Mouse (Mus musculus) thymus, adult 2 months (tissue): Measurements from ENCODE around the gene Vmn2r76. TPM values are rescaled to one million over a fixed set of nuclear protein-coding genes. Genes with fewer than 3 reads are reported as not detected.
"Not testable (repeated sequence)": the region's sequence is repeated elsewhere in the genome, so short reads cannot be mapped to it uniquely, and the experiment has no call there.

Source experiments
- DNase-seq: peaks from one replicate; pipeline ENCODE4 v3.0.0; 2021
- H3K27ac ChIP-seq: fragments of 200-500 bp; 2 replicates; pipeline ENCODE4 v1.5.1; 2012; ENCODE audit warnings: low read length, control low read depth; ENCODE audit not compliant: control insufficient read depth, insufficient read depth
- H3K27me3 ChIP-seq: fragments of 200-500 bp; 2 replicates; pipeline ENCODE4 v1.6.1; 2012; ENCODE audit warnings: mild to moderate bottlenecking, low read length, moderate library complexity, mixed read lengths; ENCODE audit not compliant: control insufficient read depth, insufficient read depth
- H3K36me3 ChIP-seq: fragments of 200-500 bp; 2 replicates; pipeline ENCODE4 v1.6.1; 2012; ENCODE audit warnings: mild to moderate bottlenecking, low read length, moderate library complexity; ENCODE audit not compliant: control insufficient read depth, insufficient read depth
- H3K4me1 ChIP-seq: fragments of 200-500 bp; replicated peaks from 2 replicates; pipeline ENCODE4 v1.6.1; 2012; ENCODE audit warnings: low read length; ENCODE audit not compliant: control insufficient read depth, insufficient read depth
- H3K4me3 ChIP-seq: fragments of 200-500 bp; 2 replicates; pipeline ENCODE4 v1.5.1; 2012; ENCODE audit warnings: mild to moderate bottlenecking, low read length, control low read depth, moderate library complexity; ENCODE audit not compliant: control insufficient read depth, insufficient read depth
- CTCF ChIP-seq: fragments of 200-500 bp; IDR thresholded peaks from 2 replicates; pipeline ENCODE4 v1.5.1; 2012; ENCODE audit warnings: mild to moderate bottlenecking, control low read depth, low read length, moderate library complexity, borderline replicate concordance; ENCODE audit not compliant: control insufficient read depth, poor library complexity, insufficient read depth; ENCODE audit errors: extremely low read depth
- POLR2A ChIP-seq: fragments of 200-500 bp; IDR thresholded peaks from 2 replicates; pipeline ENCODE4 v1.6.1; 2012; ENCODE audit warnings: mild to moderate bottlenecking, low read length, control low read depth, moderate library complexity; ENCODE audit not compliant: control insufficient read depth, poor library complexity, insufficient read depth; ENCODE audit errors: extremely low read depth
- WGBS: fragments of 180-500 bp; shearing (Covaris S2); methylation state at CpG from one replicate; pipeline ENCODE4 v1.1.7; 2018; 5-methylcytosine and 5-hydroxymethylcytosine counted together
- polyA plus RNA-seq: library from polyadenylated mRNA; depleted of rRNA; stranded (reverse); fragments of >200 nt; gene quantifications from 2 replicates; pipeline ENCODE4 v1.2.3, GENCODE M21; 2012; rRNA removed

The Vmn2r76 gene
- polyA plus RNA-seq = not detected in 2 replicates

DNA sequence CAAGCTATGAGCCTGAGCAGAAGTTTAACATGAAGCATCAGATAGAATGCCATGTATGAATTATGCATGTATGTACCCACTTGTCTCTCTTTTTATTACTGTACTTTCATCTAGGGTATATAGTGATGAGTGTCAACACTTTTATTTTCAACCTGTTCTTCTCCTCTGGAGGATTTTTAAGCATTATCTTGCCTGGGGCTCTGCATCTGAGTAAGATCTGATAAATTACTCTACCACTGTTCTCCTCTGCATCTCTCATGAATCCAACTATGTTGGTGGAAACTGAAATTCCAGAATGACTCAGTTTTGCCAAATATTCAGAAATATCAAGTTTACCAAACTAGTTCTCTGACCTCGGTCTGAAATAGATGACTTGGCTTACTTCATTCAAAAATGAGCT, at the start of gene Vmn2r76:
Gene Vmn2r76, minus strand, starts transcription at position 101 of the 400 bp plus-strand sequence.
- 77% methylated on average over 1 of the region's 1 CpGs for WGBS
- Histone ChIP-seq H3K36me3 (no peaks in the 10 kb centered on the region), H3K27ac (no peak within 1 kb of the TSS), H3K27me3 (no peaks in the 10 kb centered on the region), H3K4me3 (no peak within 1 kb of the TSS), H3K4me1 (no peaks in the 10 kb centered on the region)
- no peak for DNase-seq
- TF ChIP-seq CTCF (no peak), POLR2A (no peak)

DNA sequence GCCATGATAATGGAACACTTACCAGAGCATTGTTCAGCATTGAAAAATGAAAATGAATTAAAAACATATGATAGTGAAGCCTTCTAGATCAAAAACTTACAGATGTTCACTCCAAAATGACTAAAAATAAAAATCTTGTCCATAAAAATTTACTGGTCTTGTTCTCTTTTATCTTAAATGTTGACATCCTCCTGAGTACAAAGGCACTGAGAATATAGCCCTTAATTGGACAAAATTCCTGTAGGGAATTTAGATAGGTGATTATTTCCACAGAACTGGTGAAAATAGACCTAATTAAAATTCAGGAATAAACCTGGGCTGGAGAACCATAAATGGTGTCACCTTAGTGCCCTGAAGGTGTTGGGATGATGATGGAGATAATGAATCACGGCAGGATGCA, 31.0 kb upstream of the Vmn2r76 start, which contains the start of gene Olfr310:
Gene Olfr310, minus strand, starts transcription at position 101 of the 400 bp plus-strand sequence.
- Histone ChIP-seq H3K36me3 (no peaks in the 10 kb centered on the region), H3K4me3 (no peak within 1 kb of the TSS), H3K4me1 (no peaks in the 10 kb centered on the region), H3K27ac (no peak within 1 kb of the TSS), H3K27me3 (no peaks in the 10 kb centered on the region)
- WGBS = 78% methylated on average over 1 of the region's 1 CpGs
- no peak for TF ChIP-seq CTCF
- no peak for TF ChIP-seq POLR2A
- no peak for DNase-seq

DNA sequence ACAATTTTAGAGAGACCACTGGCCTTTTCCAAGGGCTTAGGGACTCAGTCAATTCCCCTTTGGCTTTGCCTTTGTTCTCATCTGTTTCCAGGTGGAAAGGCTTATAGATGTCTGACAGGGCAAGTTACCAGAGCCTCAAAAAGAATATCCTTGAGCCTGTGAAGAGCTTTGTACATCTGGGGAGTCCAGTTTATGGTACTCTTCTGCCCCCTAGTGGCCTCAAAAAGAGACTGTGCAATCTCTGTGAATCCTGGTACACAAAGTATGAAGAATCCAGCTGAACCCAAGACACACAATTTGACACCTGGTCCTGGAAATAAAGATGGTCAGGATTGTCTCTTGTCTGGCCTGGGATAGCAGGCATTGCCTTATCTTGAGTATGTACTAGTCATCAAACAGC, 34.8 kb downstream of the Vmn2r76 start:
- Histone ChIP-seq H3K4me3 (no peak overlapping the region), H3K36me3 (no peaks in the 10 kb centered on the region), H3K27ac (no peak overlapping the region), H3K27me3 (no peaks in the 10 kb centered on the region), H3K4me1 (no peaks in the 10 kb centered on the region)
- TF ChIP-seq POLR2A (no peak), CTCF (no peak)
- no peak for DNase-seq

DNA sequence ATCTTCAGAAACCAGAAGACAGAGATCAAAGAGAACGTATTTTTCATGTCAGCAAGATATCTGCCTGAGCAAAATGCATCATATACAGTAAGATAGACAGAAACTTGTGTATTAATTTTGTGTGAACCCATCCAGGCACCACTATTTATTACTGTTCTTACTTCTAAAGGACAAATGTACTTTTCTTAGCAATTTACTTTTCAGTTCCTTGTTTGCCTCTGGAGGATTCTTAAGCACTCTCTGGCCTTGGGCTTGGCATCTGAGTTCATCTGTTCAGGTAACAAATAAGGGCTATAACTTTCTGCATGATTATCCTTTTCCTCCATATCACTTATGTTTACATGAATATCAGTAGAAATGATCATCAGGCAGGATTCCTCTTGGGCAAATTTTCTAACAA, 74.4 kb downstream of the Vmn2r76 start, which contains the start of gene Vmn2r75:
Gene Vmn2r75, minus strand, starts transcription at position 101 of the 400 bp plus-strand sequence.
- 37% methylated on average over 1 of the region's 1 CpGs for WGBS
- not testable (repeated sequence) for DNase-seq, H3K4me1 ChIP-seq, H3K4me3 ChIP-seq, H3K27me3 ChIP-seq, H3K27ac ChIP-seq, H3K36me3 ChIP-seq

Other genes starting within 250 kb of the Vmn2r76 start
- not detected in 2 replicates for gene Vmn2r75, start 74.5 kb downstream of the Vmn2r76 start, polyA plus RNA-seq
- not detected in 2 replicates for gene Olfr310, start 30.9 kb upstream of the Vmn2r76 start, polyA plus RNA-seq
- not detected in 2 replicates for gene Olfr309, start 67.4 kb upstream of the Vmn2r76 start, polyA plus RNA-seq
- gene Olfr308, start 79.3 kb upstream of the Vmn2r76 start, polyA plus RNA-seq = not detected in 2 replicates
- not detected in 2 replicates for gene Olfr307, start 91.3 kb upstream of the Vmn2r76 start, polyA plus RNA-seq
- not detected in 2 replicates for gene Olfr305, start 120.6 kb upstream of the Vmn2r76 start, polyA plus RNA-seq
- not detected in 2 replicates for gene Olfr304, start 140.3 kb upstream of the Vmn2r76 start, polyA plus RNA-seq
- gene Olfr303, start 151.5 kb upstream of the Vmn2r76 start, polyA plus RNA-seq = not detected in 2 replicates
- gene Olfr301, start 157.5 kb upstream of the Vmn2r76 start, polyA plus RNA-seq = not detected in 2 replicates
- gene Olfr299, start 213.6 kb upstream of the Vmn2r76 start, polyA plus RNA-seq = not detected in 2 replicates
- not detected in 2 replicates for gene Olfr298, start 246.2 kb upstream of the Vmn2r76 start, polyA plus RNA-seq